9 mouse cellular contexts compared by ENCODE assay signal in the genomic region with DNA sequence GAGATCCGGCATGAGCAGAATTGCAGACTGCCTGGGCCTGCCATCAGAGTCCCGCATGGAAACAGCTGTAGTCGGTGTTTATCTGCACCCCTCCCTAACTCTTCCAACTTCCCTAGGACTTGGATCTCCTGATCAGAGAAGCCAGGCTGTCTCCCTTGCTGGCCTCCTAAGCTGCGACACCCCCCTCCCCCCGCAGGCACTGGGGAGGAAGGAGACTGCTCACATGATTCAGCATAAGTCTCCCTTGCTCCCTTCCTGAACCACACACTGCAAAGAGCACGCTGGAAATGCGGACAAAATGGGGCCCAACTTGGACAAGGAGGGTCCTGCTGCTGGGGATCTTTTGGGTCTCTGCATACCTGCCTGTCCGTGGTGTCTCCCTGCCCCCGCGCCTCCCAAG. TPM values are rescaled to one million over a fixed set of nuclear protein-coding genes. Genes with fewer than 3 reads are reported as not detected.
DNase-seq lines count a peak whose midpoint lies in the region; ATAC-seq and TF ChIP-seq lines count a peak whose summit lies in the region.
"Had no signal": no experiment of that assay in that cellular context is flagged by ENCODE, and none has a peak within 500 bp of the region (broad histone marks: within the 10 kb centered on the region; RNA-seq: fewer than 3 reads in every experiment).

Slc24a5 (plus strand) TSS at position 231 of the 400 bp plus-strand sequence.

- no peak within 1 kb of the TSS for H3K4me3 ChIP-seq in lung, embryonic 14.5 days (ENCODE audit: low read depth, low read length)
- no peak within 1 kb of the TSS for H3K4me3 ChIP-seq in bone marrow, adult 2 months (replicated peaks; ENCODE audit: control insufficient read depth, low read depth, low read length)
- no peak within 1 kb of the TSS for H3K4me3 ChIP-seq in liver, embryonic 13.5 days (replicated peaks)

- no peaks in the 10 kb centered on the region for H3K36me3 ChIP-seq in lung, embryonic 14.5 days (ENCODE audit: insufficient read depth)
- no peaks in the 10 kb centered on the region for H3K36me3 ChIP-seq in liver, embryonic 13.5 days

- TF ChIP-seq CTCF in lung, embryonic 14.5 days (IDR thresholded peaks at IDR 0.05; ENCODE audit: low read depth): no peak
- TF ChIP-seq CTCF in bone marrow, adult 2 months (IDR thresholded peaks at IDR 0.05; ENCODE audit: control insufficient read depth, insufficient read depth, low read length): no peak

- H3K9me3 ChIP-seq in lung, embryonic 14.5 days (ENCODE audit: low read depth, low read length): no peaks in the 10 kb centered on the region
- no peaks in the 10 kb centered on the region for H3K9me3 ChIP-seq in liver, embryonic 13.5 days (replicated peaks)

- no peak for TF ChIP-seq POLR2A in bone marrow, adult 2 months (IDR thresholded peaks at IDR 0.05; ENCODE audit: borderline replicate concordance, control insufficient read depth, low read depth, low read length)

- H3K4me2 ChIP-seq in lung, embryonic 14.5 days: no peak within 1 kb of the TSS
- H3K4me2 ChIP-seq in liver, embryonic 13.5 days: peak within 1 kb of the TSS; percentile 19; the same call in 1 of the 2 replicates

- peak; percentile 63; the same call in 1 of the 2 replicates for ATAC-seq in lung, embryonic 14.5 days (ENCODE audit: insufficient read depth)
- ATAC-seq in liver, embryonic 13.5 days (ENCODE audit: low read depth): peak; percentile 65

- peak; percentile 35 for DNase-seq in lung, embryonic 14.5 days
- DNase-seq in lung, postnatal 14 days: no peak
- peak; percentile 15 to 42 for DNase-seq in heart, adult 9 months (ENCODE audit: low spot score in 2 of 2)
- no peak for DNase-seq in liver, embryonic 13.5 days
- DNase-seq in cerebellum, adult 9-11 months: no peak
- DNase-seq in layer of hippocampus, adult 11-12 months (ENCODE audit: low spot score): no peak
- DNase-seq: adrenal gland, postnatal 36 days had no signal

- WGBS in lung, embryonic 14.5 days: 41% methylated on average over 10 of the region's 10 CpGs
- 24% methylated on average over 10 of the region's 10 CpGs for WGBS in bone marrow, adult 2 months
- WGBS in liver, embryonic 13.5 days (ENCODE audit: insufficient replicate concordance): 29% methylated on average over 10 of the region's 10 CpGs

- H3K4me1 ChIP-seq in lung, embryonic 14.5 days (ENCODE audit: insufficient read depth): no peaks in the 10 kb centered on the region
- no peaks in the 10 kb centered on the region for H3K4me1 ChIP-seq in bone marrow, adult 2 months (ENCODE audit: control insufficient read depth, insufficient read depth, low read length)
- H3K4me1 ChIP-seq in liver, embryonic 13.5 days (replicated peaks): peaks cover 4% of the 10 kb centered on the region

- no peak within 1 kb of the TSS for H3K27ac ChIP-seq in lung, embryonic 14.5 days (ENCODE audit: low read depth)
- 0 out of 2 replicates have a peak within 1 kb of the TSS, but pooled peaks have one; percentile 7 for H3K27ac ChIP-seq in bone marrow, adult 2 months (ENCODE audit: control insufficient read depth, insufficient read depth, low read depth, low read length, poor library complexity)
- no peak within 1 kb of the TSS for H3K27ac ChIP-seq in liver, embryonic 13.5 days

- H3K9ac ChIP-seq in lung, embryonic 14.5 days: no peak within 1 kb of the TSS
- H3K9ac ChIP-seq in liver, embryonic 13.5 days: no peak within 1 kb of the TSS

- no peaks in the 10 kb centered on the region for H3K27me3 ChIP-seq in lung, embryonic 14.5 days (ENCODE audit: insufficient read depth, low read length)
- no peaks in the 10 kb centered on the region for H3K27me3 ChIP-seq in liver, embryonic 13.5 days

RNA-seq across cellular contexts. Expression of gene Slc24a5, which starts in this region (rescaled TPM):
- 4.5 and 5.0 TPM in 2 replicates for polyA plus RNA-seq in lung, embryonic 14.5 days (2014; fragmentation: Nextera tagmentation; extraction: Ambion mirVana)
- 6.2 and 6.5 TPM in 2 replicates for polyA plus RNA-seq in bone marrow, adult 2 months (2011; ENCODE audit: insufficient read depth, insufficient read length, low replicate concordance, missing spikeins)
- polyA plus RNA-seq in liver, embryonic 13.5 days (2015; fragmentation: Nextera tagmentation; extraction: Ambion mirVana): 8.1 and 8.3 TPM in 2 replicates
- polyA plus RNA-seq: small intestine, adult 2 months had no signal

Comparison
In these comparisons a context has a peak if more than half of its experiments do, and no peak if none do; other contexts are left out.
1. DNase-seq: peak in lung, embryonic 14.5 days (single experiment) and heart, adult 9 months (2 of 2); none in lung, postnatal 14 days (single experiment), liver, embryonic 13.5 days (single experiment), cerebellum, adult 9-11 months (single experiment) and layer of hippocampus, adult 11-12 months (single experiment).